Mouse (Mus musculus) spleen, adult 2 months (tissue): Measurements from ENCODE around the gene Tdrd7.

ENCODE experiments used
- CTCF ChIP-seq: fragments of 200-500 bp; IDR thresholded peaks from 2 replicates; pipeline ENCODE4 v1.5.1; 2011; ENCODE audit warnings: mild to moderate bottlenecking, inconsistent platforms; ENCODE audit not compliant: insufficient read depth, insufficient read length, insufficient replicate concordance; ENCODE audit errors: extremely low read depth
- POLR2A ChIP-seq: fragments of 200-500 bp; IDR thresholded peaks from 2 replicates; pipeline ENCODE4 v1.6.1; 2011; ENCODE audit warnings: low read depth, low read length, inconsistent platforms

DNA sequence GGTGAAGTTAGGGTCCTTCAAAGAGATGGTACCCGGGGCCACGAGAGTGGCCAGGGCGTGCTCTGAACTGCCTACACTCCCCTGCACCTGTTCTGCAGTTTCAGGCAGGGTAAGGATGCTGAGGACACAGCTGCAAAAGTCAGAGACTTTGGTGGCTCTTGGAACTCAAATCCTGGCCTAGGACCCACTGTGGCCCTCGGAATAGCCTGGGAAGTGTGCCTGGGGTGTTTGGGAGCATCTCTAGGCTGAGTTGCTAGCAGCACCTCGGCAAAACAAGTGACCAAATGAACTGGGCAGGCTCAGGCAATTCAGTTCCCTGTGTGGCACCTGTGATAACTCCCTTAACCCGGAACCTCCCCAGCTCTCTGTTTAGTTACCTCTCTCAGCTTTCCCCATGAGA lies 74.8 kb downstream of the Tdrd7 start:
- no peak for TF ChIP-seq POLR2A
- no peak for TF ChIP-seq CTCF
